Mouse (Mus musculus) lung, embryonic 15.5 days (tissue): ENCODE data around the gene Znrf3. TPM values are rescaled to one million over a fixed set of nuclear protein-coding genes. Genes with fewer than 3 reads are reported as not detected.

ENCODE experiments used
- ATAC-seq: fragments of 200-750 bp; cut with Nextera tagmentation; 2 replicates; pipeline ENCODE4 v1.8.0; 2017; ENCODE audit warnings: moderate number of reproducible peaks, borderline replicate concordance; ENCODE audit not compliant: low FRiP score, low TSS enrichment; ENCODE audit errors: extremely low read depth
- H3K27ac ChIP-seq: fragments of 300-500 bp; sonication (generic); 2 replicates; pipeline ENCODE4 v1.5.1; 2015; ENCODE audit warnings: moderate library complexity, mild to moderate bottlenecking, inconsistent platforms
- H3K27me3 ChIP-seq: fragments of 300-500 bp; sonication (generic); 2 replicates; pipeline ENCODE4 v1.6.1; 2015; ENCODE audit warnings: inconsistent platforms
- H3K36me3 ChIP-seq: fragments of 300-500 bp; sonication (generic); 2 replicates; pipeline ENCODE4 v1.6.1; 2015; ENCODE audit warnings: inconsistent platforms
- H3K4me1 ChIP-seq: fragments of 300-500 bp; sonication (generic); 2 replicates; pipeline ENCODE4 v1.6.1; 2015; ENCODE audit warnings: inconsistent platforms
- H3K4me2 ChIP-seq: fragments of 300-500 bp; sonication (generic); 2 replicates; pipeline ENCODE4 v1.6.1; 2015; ENCODE audit warnings: inconsistent platforms, mild to moderate bottlenecking, moderate library complexity
- H3K4me3 ChIP-seq: fragments of 300-500 bp; sonication (generic); 2 replicates; pipeline ENCODE4 v1.5.1; 2015; ENCODE audit warnings: mild to moderate bottlenecking, inconsistent platforms
- H3K9ac ChIP-seq: fragments of 300-500 bp; sonication (generic); 2 replicates; pipeline ENCODE4 v1.6.1; 2015; ENCODE audit warnings: inconsistent platforms
- H3K9me3 ChIP-seq: fragments of 300-500 bp; sonication (generic); 2 replicates; pipeline ENCODE4 v1.6.1; 2016; ENCODE audit warnings: inconsistent platforms
- WGBS: fragments of 180-500 bp; shearing (Covaris S2); methylation state at CpG from one replicate; pipeline ENCODE4 v1.1.7; 2015; 5-methylcytosine and 5-hydroxymethylcytosine counted together
- polyA plus RNA-seq: library from polyadenylated mRNA; unstranded; fragments of >200 nt; fragmentation: Nextera tagmentation; extraction: Ambion mirVana; gene quantifications from 2 replicates; pipeline ENCODE4 v1.2.1, GENCODE M21; 2015

Gene Znrf3
- polyA plus RNA-seq, 1 experiment from 2014 or later: 15.8 TPM

DNA sequence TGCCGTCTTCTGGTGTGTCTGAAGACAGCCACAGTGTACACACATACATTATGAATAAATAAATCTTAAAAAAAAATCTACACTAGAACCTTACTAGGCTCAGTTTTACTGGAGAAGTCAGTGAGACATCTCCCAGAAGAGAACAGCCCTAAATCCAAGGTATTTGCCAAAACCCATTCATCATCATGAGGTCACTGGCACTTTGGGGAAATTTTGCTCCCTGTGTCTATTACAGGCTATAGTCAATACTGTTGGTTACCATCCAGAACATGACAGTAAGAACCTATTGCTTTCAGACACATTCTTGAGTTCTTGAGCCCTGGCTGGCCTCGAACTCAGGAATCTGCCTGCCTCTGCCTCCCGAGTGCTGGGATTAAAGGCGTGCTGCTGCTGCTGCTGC is 113.8 kb downstream of the Znrf3 start:
- H3K36me3 ChIP-seq: no peaks in the 10 kb centered on the region; the same call in 1 of the 2 replicates
- ATAC-seq: no peak
- H3K27ac ChIP-seq: no peak overlapping the region
- H3K9ac ChIP-seq: no peak overlapping the region
- 91% methylated on average over 4 of the region's 4 CpGs for WGBS
- H3K4me2 ChIP-seq: no peak overlapping the region
- no peaks in the 10 kb centered on the region for H3K27me3 ChIP-seq
- no peaks in the 10 kb centered on the region for H3K9me3 ChIP-seq
- H3K4me3 ChIP-seq: no peak overlapping the region
- H3K4me1 ChIP-seq: no peaks in the 10 kb centered on the region

DNA sequence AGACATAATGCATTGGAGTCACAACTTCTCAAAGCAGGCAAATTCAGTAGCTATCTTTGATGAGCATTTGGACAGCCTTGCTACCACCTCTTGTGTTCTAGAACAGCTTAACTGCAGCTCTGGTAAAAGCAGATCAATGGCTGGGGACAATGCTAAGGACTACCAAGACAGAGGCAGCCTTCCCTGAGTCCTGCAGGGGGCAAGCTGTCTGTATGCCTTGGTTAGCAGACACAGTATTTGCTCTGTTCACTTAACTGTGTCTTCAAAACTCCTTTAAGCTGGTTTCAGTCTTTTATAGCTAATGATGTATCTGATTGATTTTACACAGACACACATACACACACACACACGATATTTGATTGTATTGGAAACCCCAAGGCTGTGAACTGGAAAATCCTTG is 117.0 kb downstream of the Znrf3 start:
- Histone ChIP-seq H3K4me1 (no peaks in the 10 kb centered on the region; the same call in 1 of the 2 replicates), H3K27ac (no peak overlapping the region), H3K9me3 (no peaks in the 10 kb centered on the region), H3K4me2 (no peak overlapping the region), H3K36me3 (no peaks in the 10 kb centered on the region; the same call in 1 of the 2 replicates), H3K27me3 (no peaks in the 10 kb centered on the region), H3K9ac (no peak overlapping the region), H3K4me3 (no peak overlapping the region)
- ATAC-seq: no peak; the same call in 1 of the 2 replicates
- 87% methylated on average over 1 of the region's 1 CpGs for WGBS

DNA sequence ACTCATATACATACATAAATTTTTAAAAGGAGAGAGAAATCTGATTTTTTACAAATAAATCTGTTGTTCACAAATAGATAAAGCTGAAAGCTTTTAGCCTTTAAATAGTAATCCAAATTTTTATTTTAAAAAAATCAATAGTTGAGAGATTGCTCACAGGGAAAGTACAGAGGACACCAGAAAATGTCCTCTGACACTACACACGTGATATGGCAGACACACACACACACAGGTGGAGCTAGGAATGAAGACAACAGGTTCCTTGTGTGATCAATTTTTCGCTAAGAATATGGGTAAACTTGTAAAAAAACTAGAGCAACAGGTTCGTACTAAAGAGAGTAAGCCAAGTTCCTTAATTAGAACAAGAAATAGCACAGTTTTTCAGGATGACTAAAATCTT is 118.4 kb downstream of the Znrf3 start:
- Histone ChIP-seq H3K9me3 (no peaks in the 10 kb centered on the region), H3K4me3 (no peak overlapping the region), H3K27ac (no peak overlapping the region), H3K36me3 (no peaks in the 10 kb centered on the region; the same call in 1 of the 2 replicates), H3K27me3 (no peaks in the 10 kb centered on the region), H3K9ac (no peak overlapping the region), H3K4me2 (no peak overlapping the region), H3K4me1 (no peaks in the 10 kb centered on the region; the same call in 1 of the 2 replicates)
- ATAC-seq: no peak
- 88% methylated on average over 3 of the region's 3 CpGs for WGBS

DNA sequence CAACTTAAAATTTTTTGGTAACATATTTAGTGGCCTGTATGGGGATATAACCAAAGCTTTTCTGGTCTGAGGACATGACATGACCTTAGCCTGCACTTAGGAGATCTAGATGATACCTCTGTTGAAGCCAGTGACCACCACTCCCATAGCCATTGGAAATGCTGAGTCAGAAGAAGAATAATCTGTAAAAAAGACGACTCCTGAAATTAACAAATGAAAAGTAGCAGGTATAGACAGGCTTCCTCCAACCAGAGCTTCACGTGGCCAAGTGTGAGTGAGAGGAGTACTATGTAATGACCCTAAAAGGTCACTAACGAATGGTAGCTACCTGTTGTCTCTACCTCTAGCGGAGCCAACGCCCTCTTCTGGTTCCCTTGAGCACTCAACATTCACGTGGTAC is 119.4 kb downstream of the Znrf3 start:
- H3K27me3 ChIP-seq: no peaks in the 10 kb centered on the region
- no peak overlapping the region for H3K27ac ChIP-seq
- no peak overlapping the region for H3K4me2 ChIP-seq
- H3K4me1 ChIP-seq: no peaks in the 10 kb centered on the region; the same call in 1 of the 2 replicates
- no peaks in the 10 kb centered on the region; the same call in 1 of the 2 replicates for H3K36me3 ChIP-seq
- WGBS: 88% methylated on average over 6 of the region's 6 CpGs
- H3K4me3 ChIP-seq: no peak overlapping the region
- no peak for ATAC-seq
- no peaks in the 10 kb centered on the region for H3K9me3 ChIP-seq
- H3K9ac ChIP-seq: no peak overlapping the region

- H3K36me3 ChIP-seq: no peaks in the 10 kb centered on the region
- ATAC-seq: no peak
- no peaks in the 10 kb centered on the region for H3K9me3 ChIP-seq
- no peak overlapping the region for H3K27ac ChIP-seq
- WGBS: 52% methylated on average over 2 of the region's 2 CpGs
- no peak overlapping the region for H3K4me3 ChIP-seq
- H3K4me2 ChIP-seq: no peak overlapping the region
- no peak overlapping the region for H3K9ac ChIP-seq
- H3K4me1 ChIP-seq: no peaks in the 10 kb centered on the region; the same call in 1 of the 2 replicates
- no peaks in the 10 kb centered on the region for H3K27me3 ChIP-seq
These were observed 120.4 kb downstream of the Znrf3 start for GRCm38 (mm10) chr11:5324296-5324695.

GRCm38 (mm10) chr11:5321687-5322086 is 123.0 kb downstream of the Znrf3 start:
- Histone ChIP-seq H3K36me3 (no peaks in the 10 kb centered on the region), H3K9me3 (no peaks in the 10 kb centered on the region), H3K4me1 (peaks cover 13% of the 10 kb centered on the region), H3K27ac (no peak overlapping the region), H3K9ac (no peak overlapping the region), H3K27me3 (no peaks in the 10 kb centered on the region), H3K4me3 (no peak overlapping the region), H3K4me2 (no peak overlapping the region)
- 87% methylated on average over 1 of the region's 1 CpGs for WGBS
- no peak for ATAC-seq

DNA sequence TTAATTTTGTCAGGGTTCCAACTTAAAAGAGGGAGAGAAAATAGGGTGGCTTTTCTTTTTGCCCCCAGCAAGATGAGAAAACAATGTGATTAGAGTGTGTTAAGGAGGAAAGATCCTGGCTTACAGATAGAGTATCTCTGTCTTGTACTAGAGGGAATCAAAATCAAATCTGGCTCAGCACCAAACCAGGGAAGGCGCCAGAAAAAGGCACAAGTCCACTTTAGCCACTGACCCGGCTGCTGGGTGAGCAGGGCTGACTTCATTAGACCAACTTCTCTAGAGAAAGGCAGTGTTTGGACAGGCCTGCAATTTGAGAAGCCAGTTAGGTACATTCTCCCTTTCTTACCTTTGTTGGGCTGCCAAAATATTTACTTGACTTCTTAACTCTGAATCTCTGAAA is 125.7 kb downstream of the Znrf3 start:
- H3K36me3 ChIP-seq: no peaks in the 10 kb centered on the region
- H3K4me2 ChIP-seq: no peak overlapping the region
- H3K9me3 ChIP-seq: no peaks in the 10 kb centered on the region
- no peaks in the 10 kb centered on the region for H3K27me3 ChIP-seq
- 0 out of 2 replicates have a peak overlapping the region, but pooled peaks have one; percentile 10 for H3K27ac ChIP-seq
- no peak overlapping the region for H3K4me3 ChIP-seq
- no peak overlapping the region for H3K9ac ChIP-seq
- peaks cover 24% of the 10 kb centered on the region for H3K4me1 ChIP-seq
- whole genome bisulfite sequencing: 25% methylated on average over 2 of the region's 2 CpGs
- ATAC-seq: no peak

- Histone ChIP-seq H3K4me2 (no peak overlapping the region), H3K4me1 (peaks cover 26% of the 10 kb centered on the region), H3K36me3 (0 out of 2 replicates have a peak, but pooled peaks cover 2% of the 10 kb centered on the region), H3K9ac (no peak overlapping the region), H3K27ac (0 out of 2 replicates have a peak overlapping the region, but pooled peaks have one; percentile 10), H3K9me3 (no peaks in the 10 kb centered on the region), H3K27me3 (no peaks in the 10 kb centered on the region), H3K4me3 (no peak overlapping the region)
- WGBS: 21% methylated on average over 8 of the region's 8 CpGs
- no peak; the same call in 1 of the 2 replicates for ATAC-seq
These were observed 126.4 kb downstream of the Znrf3 start for GRCm38 (mm10) chr11:5318035-5318775.

GRCm38 (mm10) chr11:5314796-5315195 is 129.9 kb downstream of the Znrf3 start:
- no peak overlapping the region for H3K4me2 ChIP-seq
- no peaks in the 10 kb centered on the region for H3K27me3 ChIP-seq
- no peaks in the 10 kb centered on the region for H3K9me3 ChIP-seq
- no peak for ATAC-seq
- no peak overlapping the region for H3K4me3 ChIP-seq
- peaks cover 26% of the 10 kb centered on the region for H3K4me1 ChIP-seq
- no peak overlapping the region for H3K9ac ChIP-seq
- H3K36me3 ChIP-seq: 0 out of 2 replicates have a peak, but pooled peaks cover 2% of the 10 kb centered on the region
- H3K27ac ChIP-seq: peak overlapping the region; percentile 55; the same call in 1 of the 2 replicates

DNA sequence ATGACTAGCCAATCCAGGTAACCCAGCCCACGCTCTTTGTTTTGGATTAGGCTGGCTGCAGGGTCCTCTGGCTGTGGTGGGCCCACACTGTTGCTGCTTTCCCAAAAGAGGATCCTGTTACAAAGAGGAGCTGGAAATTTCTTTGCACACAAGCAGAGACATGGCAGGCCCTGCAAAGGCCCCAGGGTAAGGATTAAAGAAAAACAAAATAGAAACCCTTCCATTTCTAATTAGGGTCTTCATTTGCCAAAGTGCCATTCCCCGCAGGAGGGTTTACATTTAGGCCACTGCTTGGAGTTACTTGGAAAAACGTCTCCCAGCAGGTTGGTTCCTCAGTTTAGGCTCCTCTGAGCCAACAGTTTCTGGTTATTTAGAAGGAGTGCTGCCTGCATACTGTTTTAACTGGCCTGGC is 130.3 kb downstream of the Znrf3 start:
- H3K27ac ChIP-seq: peak overlapping the region; percentile 55

GRCm38 (mm10) chr11:5307024-5307905 is 137.4 kb downstream of the Znrf3 start:
- 65% methylated on average over 13 of the region's 13 CpGs for WGBS
- H3K27ac ChIP-seq: no peak overlapping the region
- no peak overlapping the region for H3K9ac ChIP-seq
- H3K27me3 ChIP-seq: no peaks in the 10 kb centered on the region
- H3K36me3 ChIP-seq: no peaks in the 10 kb centered on the region
- H3K9me3 ChIP-seq: no peaks in the 10 kb centered on the region
- no peak overlapping the region for H3K4me3 ChIP-seq
- no peak for ATAC-seq
- H3K4me2 ChIP-seq: no peak overlapping the region
- H3K4me1 ChIP-seq: no peaks in the 10 kb centered on the region

More for the DNA sequence above, 130.3 kb downstream of the Znrf3 start:
- H3K9ac ChIP-seq: no peak overlapping the region
- no peak overlapping the region for H3K4me3 ChIP-seq
- H3K4me2 ChIP-seq: no peak overlapping the region
- 0 out of 2 replicates have a peak, but pooled peaks cover 2% of the 10 kb centered on the region for H3K36me3 ChIP-seq
- 44% methylated on average over 3 of the region's 3 CpGs for WGBS
- H3K4me1 ChIP-seq: peaks cover 26% of the 10 kb centered on the region
- no peaks in the 10 kb centered on the region for H3K27me3 ChIP-seq
- no peak for ATAC-seq
- no peaks in the 10 kb centered on the region for H3K9me3 ChIP-seq

DNA sequence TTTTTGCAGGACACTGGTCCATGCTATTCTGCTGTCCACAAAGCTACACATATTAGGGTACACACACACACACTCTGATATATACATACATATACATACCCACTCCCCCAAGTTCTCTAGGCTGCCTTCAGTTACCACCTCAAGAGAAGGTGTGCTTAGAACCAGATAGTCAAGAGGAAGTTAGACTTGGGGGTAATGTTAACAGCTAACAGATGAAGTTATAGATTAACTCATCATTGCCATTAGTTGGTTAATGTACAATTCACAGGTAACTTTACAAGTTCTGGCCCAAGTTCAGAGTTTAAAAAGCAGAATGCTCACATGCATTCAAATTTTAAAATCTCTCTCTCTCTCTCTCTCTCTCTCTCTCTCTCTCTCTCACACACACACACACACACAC is 138.6 kb downstream of the Znrf3 start:
- Histone ChIP-seq H3K9me3 (no peaks in the 10 kb centered on the region), H3K36me3 (no peaks in the 10 kb centered on the region), H3K4me2 (no peak overlapping the region), H3K4me1 (no peaks in the 10 kb centered on the region), H3K4me3 (no peak overlapping the region), H3K27me3 (no peaks in the 10 kb centered on the region), H3K27ac (no peak overlapping the region), H3K9ac (no peak overlapping the region)
- ATAC-seq: no peak
